Mouse (Mus musculus): ENCODE data around the gene Brd3. TPM values are rescaled to one million over a fixed set of nuclear protein-coding genes. Genes with fewer than 3 reads are reported as not detected.

Gene Brd3
- polyA plus RNA-seq, 1 experiment from 2014 or later = 89.1 TPM

DNA sequence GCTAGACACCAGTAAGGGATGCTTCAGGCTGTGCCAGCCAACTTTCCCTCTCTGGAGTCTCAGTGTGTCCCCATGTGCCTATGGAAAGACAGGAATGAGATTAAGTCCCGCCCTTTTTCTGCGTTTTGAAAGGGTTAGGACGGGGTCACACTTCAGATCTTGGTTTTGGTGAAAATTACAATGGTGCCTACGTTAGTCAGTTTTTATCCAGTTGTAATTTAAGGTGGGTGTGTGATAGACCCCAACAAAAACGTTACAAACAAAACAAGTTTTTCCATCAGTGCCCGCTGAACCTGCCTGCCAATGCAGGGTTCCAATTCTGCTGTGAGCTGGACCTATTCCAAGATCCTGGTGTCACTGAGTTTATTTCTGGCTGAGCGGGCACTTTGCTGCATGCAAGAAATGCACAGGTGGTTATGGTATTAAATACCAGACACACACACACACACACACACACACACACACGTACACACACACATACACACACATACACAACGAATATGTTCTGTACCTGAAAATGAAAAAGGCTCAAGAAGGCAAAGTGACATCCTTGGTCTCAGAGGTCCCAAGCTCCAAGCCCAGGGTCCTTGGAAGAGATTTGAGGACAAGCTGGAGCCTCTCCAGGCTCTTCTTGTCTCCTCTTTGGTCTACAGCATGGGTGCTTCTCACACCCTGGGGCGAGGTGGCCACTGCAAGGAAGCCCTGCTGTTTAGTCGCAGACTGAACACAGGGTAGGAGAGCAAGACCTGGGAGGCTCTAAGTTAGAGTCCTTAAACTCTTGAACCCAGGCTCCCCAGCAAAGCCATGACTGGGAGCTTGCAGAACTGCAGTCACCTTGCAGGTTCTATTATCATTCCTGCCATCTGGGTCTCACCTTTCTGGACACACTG is 30.9 kb downstream of the Brd3 start:
- H3K36me3 ChIP-seq = no peaks in the 10 kb centered on the region
- peaks cover 33% of the 10 kb centered on the region for H3K4me1 ChIP-seq
- H3K27ac ChIP-seq = peak overlapping the region; percentile 98
- peak overlapping the region; percentile 72 for H3K4me2 ChIP-seq
- peak overlapping the region; percentile 91 for H3K4me3 ChIP-seq
- no peaks in the 10 kb centered on the region for H3K27me3 ChIP-seq
- no peaks in the 10 kb centered on the region for H3K9me3 ChIP-seq
- peak overlapping the region; percentile 58 for H3K9ac ChIP-seq
- WGBS = 24% methylated on average over 11 of the region's 11 CpGs
- ATAC-seq (ENCODE audit: borderline replicate concordance, extremely low read depth, low FRiP score, low TSS enrichment) = no peak

DNA sequence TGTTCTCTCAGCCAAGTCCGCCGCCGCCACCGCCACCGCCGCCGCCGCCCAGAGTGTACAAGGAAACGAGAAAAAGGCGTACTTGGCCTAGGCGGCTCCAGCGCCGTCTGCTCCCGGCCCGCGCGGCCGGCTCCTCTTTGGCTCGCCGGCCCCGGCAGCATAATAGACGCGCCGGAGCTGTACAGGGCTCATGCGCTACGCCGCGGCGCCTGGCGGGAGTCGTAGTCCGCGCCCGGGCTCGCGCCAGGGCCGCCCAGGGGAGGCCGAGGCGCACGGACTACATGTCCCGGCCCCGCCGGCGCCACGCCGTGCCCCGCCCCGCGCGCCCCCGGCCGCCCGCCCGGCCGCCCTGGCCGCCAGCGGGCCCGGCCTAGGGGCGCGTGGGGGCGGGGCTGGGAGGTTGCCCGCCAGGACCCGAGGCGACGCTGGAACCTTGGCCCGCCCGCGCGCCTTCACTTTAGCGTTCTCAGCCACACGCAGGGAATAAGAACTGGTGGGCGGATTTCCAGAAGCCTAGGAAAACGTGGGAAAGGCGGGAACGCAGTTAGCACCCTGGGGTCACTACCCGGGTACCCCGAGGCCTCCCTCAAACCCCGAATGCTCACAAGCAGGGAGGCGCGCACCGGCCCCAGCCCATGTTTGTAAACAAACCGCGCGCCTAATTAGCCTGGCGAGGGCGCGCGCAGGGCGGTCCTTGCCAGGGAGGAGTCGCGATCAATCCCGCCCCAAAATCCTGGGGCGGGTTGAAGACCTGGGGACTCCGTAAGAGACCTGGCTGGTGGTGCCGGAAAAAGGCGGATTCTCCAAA is 31.8 kb downstream of the Brd3 start:
- Histone ChIP-seq H3K36me3 (no peaks in the 10 kb centered on the region), H3K4me1 (peaks cover 41% of the 10 kb centered on the region), H3K4me2 (peak overlapping the region; percentile 72), H3K27me3 (no peaks in the 10 kb centered on the region), H3K4me3 (peak overlapping the region; percentile 91), H3K9ac (peak overlapping the region; percentile 97), H3K27ac (peak overlapping the region; percentile 98), H3K9me3 (no peaks in the 10 kb centered on the region)
- WGBS = 0% methylated on average over 47 of the region's 96 CpGs
- ATAC-seq (ENCODE audit: borderline replicate concordance, extremely low read depth, low FRiP score, low TSS enrichment) = peak; percentile 98

DNA sequence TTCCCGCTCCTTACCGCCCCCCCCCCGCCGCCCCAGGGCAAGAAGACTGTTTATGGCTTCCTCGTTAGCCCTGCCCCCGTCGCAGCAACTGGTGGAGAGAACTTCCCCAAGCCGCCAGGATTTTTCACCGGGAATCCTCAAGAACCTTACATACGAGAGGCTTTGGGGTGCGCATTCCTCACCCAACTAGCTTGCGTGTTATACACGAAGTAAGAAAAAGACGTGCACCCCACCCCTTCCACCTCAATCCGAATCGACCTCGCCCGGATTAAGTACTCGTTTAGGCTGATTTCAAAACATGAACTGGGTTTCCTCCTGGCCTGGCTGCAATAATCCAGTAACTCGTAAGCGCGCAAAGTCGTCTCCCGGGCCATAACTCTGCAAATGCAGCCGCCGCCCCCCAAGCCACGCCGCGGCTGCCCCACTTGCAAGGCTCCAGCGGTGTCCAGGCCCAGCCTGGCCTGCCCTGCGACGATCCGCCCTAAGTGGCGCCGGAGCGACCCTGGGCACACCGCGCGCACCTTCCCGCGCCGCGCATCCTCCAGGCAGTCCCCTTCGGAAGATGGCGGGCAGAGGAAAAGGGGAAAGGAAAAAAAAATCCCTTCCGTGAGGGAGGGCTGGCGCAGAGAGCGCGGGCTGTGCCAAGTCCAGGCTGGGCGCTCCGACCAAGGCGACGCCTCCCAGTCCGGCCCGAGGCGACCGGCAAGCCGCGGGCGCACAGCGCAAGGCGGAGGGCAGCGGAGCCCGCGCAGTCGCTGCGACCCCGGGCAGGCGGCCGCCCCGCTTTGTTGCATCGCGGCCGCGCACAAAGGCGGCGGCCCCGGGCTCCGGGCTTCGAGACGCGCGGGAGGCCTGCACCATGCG is 32.6 kb downstream of the Brd3 start:
- no peaks in the 10 kb centered on the region for H3K27me3 ChIP-seq
- H3K4me1 ChIP-seq = peaks cover 41% of the 10 kb centered on the region
- peak overlapping the region; percentile 96 for H3K27ac ChIP-seq
- under 1% methylated on average over 83 of the region's 84 CpGs for WGBS
- H3K9ac ChIP-seq = peak overlapping the region; percentile 97
- peak overlapping the region; percentile 91 for H3K4me3 ChIP-seq
- H3K36me3 ChIP-seq = no peaks in the 10 kb centered on the region
- ATAC-seq (ENCODE audit: borderline replicate concordance, extremely low read depth, low FRiP score, low TSS enrichment) = peak; percentile 24; the same call in 1 of the 2 replicates
- peak overlapping the region; percentile 72 for H3K4me2 ChIP-seq
- no peaks in the 10 kb centered on the region for H3K9me3 ChIP-seq

DNA sequence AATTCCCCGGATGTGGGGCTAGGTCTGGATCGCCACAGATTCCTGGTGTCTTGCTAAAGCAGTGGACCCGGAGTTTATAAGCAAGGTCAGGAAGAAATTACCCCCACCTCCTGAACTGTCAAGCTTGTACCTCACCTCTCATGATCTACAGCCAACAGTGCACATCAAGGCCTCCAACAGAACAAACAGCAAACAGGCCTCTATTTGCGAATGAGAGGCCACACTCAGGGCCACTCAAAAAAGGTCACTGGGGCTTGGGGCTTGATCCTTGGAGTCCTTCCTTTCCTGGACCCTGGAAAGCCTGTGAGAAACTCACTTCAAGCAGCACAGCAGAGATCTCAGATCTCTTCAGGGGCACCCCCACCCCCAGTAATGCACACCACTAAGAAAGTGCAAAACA is 33.6 kb downstream of the Brd3 start:
- Histone ChIP-seq H3K27ac (peak overlapping the region; percentile 96; the same call in 1 of the 2 replicates), H3K9me3 (no peaks in the 10 kb centered on the region), H3K27me3 (no peaks in the 10 kb centered on the region), H3K4me2 (peak overlapping the region; percentile 72), H3K36me3 (no peaks in the 10 kb centered on the region), H3K4me3 (peak overlapping the region; percentile 91), H3K4me1 (peaks cover 41% of the 10 kb centered on the region), H3K9ac (peak overlapping the region; percentile 97)
- 6% methylated on average over 4 of the region's 4 CpGs for WGBS
- ATAC-seq (ENCODE audit: borderline replicate concordance, extremely low read depth, low FRiP score, low TSS enrichment) = no peak

DNA sequence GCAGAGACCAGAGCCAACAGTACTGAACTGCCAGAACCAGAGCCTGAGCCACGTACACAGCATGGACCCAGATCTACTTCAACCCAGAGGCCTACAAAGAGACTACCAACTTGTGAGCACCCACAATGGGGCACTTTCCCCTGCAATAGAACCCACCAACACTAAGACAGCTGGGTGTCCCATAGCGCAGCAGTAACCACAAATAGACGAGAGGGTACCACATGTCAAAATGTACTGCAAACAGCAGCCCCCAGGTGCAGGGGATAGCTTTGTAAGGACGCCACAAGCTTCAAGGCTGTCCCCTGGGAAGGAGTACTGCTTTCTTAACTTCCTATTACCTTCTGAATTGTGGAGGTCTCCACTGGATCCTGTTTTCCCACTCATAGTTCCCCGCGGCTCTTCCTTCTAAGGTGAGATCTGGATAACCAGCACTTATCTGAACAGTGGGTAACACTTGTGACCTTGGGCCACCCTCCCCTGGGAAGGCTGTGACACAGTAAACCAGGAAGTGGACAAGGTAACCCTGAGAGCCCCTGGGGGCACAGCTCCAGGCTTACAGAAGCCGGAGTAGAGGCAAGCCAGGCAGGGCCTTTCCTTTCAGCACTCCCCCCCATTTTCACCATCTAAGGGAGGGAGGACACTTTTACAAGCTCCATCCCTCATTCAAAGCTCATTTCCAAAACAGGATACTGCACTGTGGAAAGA is 34.2 kb downstream of the Brd3 start:
- WGBS = 54% methylated on average over 7 of the region's 7 CpGs
- peaks cover 41% of the 10 kb centered on the region for H3K4me1 ChIP-seq
- peak overlapping the region; percentile 72 for H3K4me2 ChIP-seq
- H3K9me3 ChIP-seq = no peaks in the 10 kb centered on the region
- H3K36me3 ChIP-seq = peaks cover 1% of the 10 kb centered on the region; the same call in 1 of the 2 replicates
- H3K9ac ChIP-seq = peak overlapping the region; percentile 97
- H3K4me3 ChIP-seq = peak overlapping the region; percentile 91
- H3K27me3 ChIP-seq = no peaks in the 10 kb centered on the region
- no peak overlapping the region for H3K27ac ChIP-seq
- no peak for ATAC-seq (ENCODE audit: borderline replicate concordance, extremely low read depth, low FRiP score, low TSS enrichment)

DNA sequence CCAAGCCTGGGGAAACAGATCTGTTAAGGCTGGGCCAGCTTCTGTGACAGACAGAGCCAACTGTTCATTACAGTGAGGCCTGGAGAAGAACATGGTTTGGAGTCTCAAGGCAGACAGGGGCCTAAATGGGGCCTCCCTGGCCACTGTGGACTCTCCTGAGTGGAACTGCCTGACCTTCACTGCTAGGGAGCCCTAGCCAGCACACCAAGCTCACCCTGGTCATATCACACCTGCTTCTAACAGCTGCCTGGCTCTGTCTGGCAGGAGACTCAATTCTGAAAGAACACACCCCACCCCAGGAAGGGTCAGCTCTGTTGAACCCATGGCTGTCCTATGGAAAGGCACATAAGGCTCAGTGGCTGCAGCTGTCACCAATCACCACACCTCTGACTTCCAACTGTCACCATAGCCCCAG is 36.3 kb downstream of the Brd3 start:
- no peak overlapping the region for H3K4me2 ChIP-seq
- H3K4me1 ChIP-seq = peaks cover 34% of the 10 kb centered on the region
- no peak overlapping the region for H3K9ac ChIP-seq

DNA sequence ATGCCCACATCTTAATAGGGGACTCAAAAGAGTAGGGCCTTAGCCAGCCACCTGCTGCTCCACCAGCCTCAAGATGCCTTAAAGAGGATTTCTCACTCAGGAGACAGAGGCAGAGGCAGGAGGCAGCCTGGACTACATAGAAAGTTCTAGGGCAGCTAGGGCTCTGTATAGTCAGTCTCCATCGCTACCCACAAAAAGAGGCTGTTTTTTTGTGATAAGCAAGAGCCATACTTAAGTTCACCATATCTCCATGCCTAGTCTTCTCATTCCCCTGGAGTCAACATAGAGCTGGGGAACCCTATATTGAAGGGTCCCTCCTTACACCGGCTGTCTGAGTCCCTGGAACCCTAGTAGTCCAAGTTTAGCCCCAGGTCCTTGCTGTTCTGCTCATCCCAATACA is 36.9 kb downstream of the Brd3 start:
- H3K4me3 ChIP-seq = no peak overlapping the region
- no peak overlapping the region for H3K9ac ChIP-seq
- H3K27me3 ChIP-seq = no peaks in the 10 kb centered on the region
- ATAC-seq (ENCODE audit: borderline replicate concordance, extremely low read depth, low FRiP score, low TSS enrichment) = no peak
- H3K4me1 ChIP-seq = peaks cover 34% of the 10 kb centered on the region
- H3K9me3 ChIP-seq = no peaks in the 10 kb centered on the region
- WGBS = 82% methylated on average over 2 of the region's 2 CpGs
- no peak overlapping the region for H3K4me2 ChIP-seq
- H3K36me3 ChIP-seq = peaks cover 12% of the 10 kb centered on the region; the same call in 1 of the 2 replicates
- no peak overlapping the region for H3K27ac ChIP-seq

More for the DNA sequence above, 36.3 kb downstream of the Brd3 start:
- peaks cover 11% of the 10 kb centered on the region; the same call in 1 of the 2 replicates for H3K36me3 ChIP-seq
- H3K27ac ChIP-seq = no peak overlapping the region
- no peak overlapping the region for H3K4me3 ChIP-seq
- ATAC-seq (ENCODE audit: borderline replicate concordance, extremely low read depth, low FRiP score, low TSS enrichment) = no peak
- no peaks in the 10 kb centered on the region for H3K9me3 ChIP-seq
- no peaks in the 10 kb centered on the region for H3K27me3 ChIP-seq

DNA sequence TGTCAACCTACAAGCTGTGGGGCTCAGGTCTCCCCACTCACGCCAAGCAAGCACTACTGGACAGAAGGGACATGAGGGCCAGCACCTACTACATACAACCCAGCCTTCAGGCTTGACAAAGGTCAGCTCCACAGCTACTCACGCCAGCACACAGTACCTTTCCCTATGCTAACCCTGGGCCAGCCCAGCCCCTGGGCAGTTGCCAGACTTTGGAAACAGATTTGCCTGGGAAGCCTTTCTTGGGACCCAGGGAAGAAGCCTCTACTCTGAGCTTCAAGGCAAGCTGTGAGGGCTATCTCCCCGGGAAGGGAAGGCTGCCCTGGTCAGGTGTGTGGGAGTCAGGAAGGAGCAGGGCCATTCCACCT is 37.5 kb downstream of the Brd3 start:
- H3K4me3 ChIP-seq = no peak overlapping the region
- WGBS = 72% methylated on average over 3 of the region's 3 CpGs
- ATAC-seq (ENCODE audit: borderline replicate concordance, extremely low read depth, low FRiP score, low TSS enrichment) = no peak
- peaks cover 34% of the 10 kb centered on the region for H3K4me1 ChIP-seq
- no peaks in the 10 kb centered on the region for H3K9me3 ChIP-seq
- H3K4me2 ChIP-seq = no peak overlapping the region
- peaks cover 12% of the 10 kb centered on the region; the same call in 1 of the 2 replicates for H3K36me3 ChIP-seq
- no peaks in the 10 kb centered on the region for H3K27me3 ChIP-seq
- no peak overlapping the region for H3K9ac ChIP-seq
- no peak overlapping the region for H3K27ac ChIP-seq

DNA sequence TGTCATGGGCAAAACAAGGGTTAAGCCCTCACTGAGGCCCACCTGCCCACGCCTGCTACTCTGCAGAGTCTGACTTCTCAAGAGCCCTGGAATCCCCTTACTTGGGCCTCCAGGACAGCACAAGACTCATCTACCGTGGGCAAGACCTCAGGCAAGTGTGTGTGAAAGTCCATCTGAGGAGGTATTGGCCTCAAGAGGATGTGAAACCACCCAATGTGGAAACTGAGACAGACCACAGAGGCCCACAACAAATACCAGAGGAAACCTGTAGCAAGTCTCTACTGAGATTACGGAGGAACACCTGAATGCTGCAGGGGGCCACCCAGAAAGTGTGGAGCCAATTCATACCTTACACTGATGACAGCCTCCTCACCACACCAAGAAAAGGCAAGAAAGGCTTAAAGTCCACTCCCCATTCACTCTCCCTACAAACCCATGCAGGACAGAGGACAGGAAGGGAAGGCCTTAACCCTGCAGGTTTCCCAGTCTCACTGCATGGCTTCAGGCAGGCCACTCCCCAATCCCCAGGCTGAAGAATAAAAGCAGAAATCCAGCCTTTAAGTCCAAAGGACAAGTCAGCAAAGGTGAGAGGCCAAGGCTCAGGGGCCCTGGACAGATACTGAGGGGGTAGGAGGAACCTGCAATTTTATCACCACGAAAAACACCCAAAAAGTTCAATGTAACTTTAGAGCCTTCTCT is 38.0 kb downstream of the Brd3 start:
- peaks cover 12% of the 10 kb centered on the region; the same call in 1 of the 2 replicates for H3K36me3 ChIP-seq
- H3K9me3 ChIP-seq = no peaks in the 10 kb centered on the region
- 71% methylated on average over 4 of the region's 4 CpGs for WGBS
- ATAC-seq (ENCODE audit: borderline replicate concordance, extremely low read depth, low FRiP score, low TSS enrichment) = no peak
- H3K9ac ChIP-seq = no peak overlapping the region
- no peaks in the 10 kb centered on the region for H3K27me3 ChIP-seq
- H3K4me2 ChIP-seq = no peak overlapping the region
- H3K4me1 ChIP-seq = peaks cover 34% of the 10 kb centered on the region
- H3K27ac ChIP-seq = no peak overlapping the region
- no peak overlapping the region for H3K4me3 ChIP-seq

DNA sequence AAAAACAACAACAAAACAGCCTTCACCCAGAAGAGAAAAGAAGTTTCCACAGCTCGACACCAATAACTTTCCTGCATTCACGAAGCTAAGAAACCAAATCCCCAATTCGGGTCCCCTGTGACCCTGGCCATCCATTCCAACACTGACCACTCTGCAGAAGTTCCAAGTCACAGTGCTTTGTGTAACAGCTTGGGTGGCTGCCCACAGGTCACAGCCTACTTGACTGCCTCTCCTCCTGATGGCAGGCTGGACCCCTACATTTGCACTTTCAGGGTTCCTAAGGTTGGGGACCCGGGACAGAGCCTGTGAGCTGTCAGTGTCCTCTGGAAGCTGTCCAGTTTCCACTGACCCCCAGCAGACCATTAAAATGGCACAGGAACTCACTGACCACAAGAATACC is 44.6 kb downstream of the Brd3 start:
- no peak overlapping the region for H3K27ac ChIP-seq
- H3K27me3 ChIP-seq = no peaks in the 10 kb centered on the region
- no peak overlapping the region for H3K9ac ChIP-seq
- no peak overlapping the region for H3K4me2 ChIP-seq
- no peaks in the 10 kb centered on the region for H3K4me1 ChIP-seq
- H3K9me3 ChIP-seq = no peaks in the 10 kb centered on the region
- ATAC-seq (ENCODE audit: borderline replicate concordance, extremely low read depth, low FRiP score, low TSS enrichment) = no peak
- peaks cover 69% of the 10 kb centered on the region for H3K36me3 ChIP-seq
- H3K4me3 ChIP-seq = no peak overlapping the region
- WGBS = 85% methylated on average over 4 of the region's 4 CpGs
